Mouse (Mus musculus) hindbrain, embryonic 15.5 days (tissue): Measurements from ENCODE around the gene Mtg1. TPM values are rescaled to one million over a fixed set of nuclear protein-coding genes. Genes with fewer than 3 reads are reported as not detected.
"Not testable (repeated sequence)": the region's sequence is repeated elsewhere in the genome, so short reads cannot be mapped to it uniquely, and the experiment has no call there.

ENCODE experiments used
- ATAC-seq: fragments of 200-750 bp; cut with Nextera tagmentation; 2 replicates; pipeline ENCODE4 v1.8.0; 2017; ENCODE audit warnings: low read depth, moderate number of reproducible peaks, moderate TSS enrichment; ENCODE audit not compliant: low FRiP score
- H3K27ac ChIP-seq: fragments of 300-500 bp; sonication (generic); replicated peaks from 2 replicates; pipeline ENCODE4 v1.5.1; 2015; ENCODE audit warnings: mild to moderate bottlenecking, inconsistent platforms
- H3K27me3 ChIP-seq: fragments of 300-500 bp; sonication (generic); 2 replicates; pipeline ENCODE4 v1.6.1; 2015; ENCODE audit warnings: control low read depth, inconsistent platforms
- H3K36me3 ChIP-seq: fragments of 300-500 bp; sonication (generic); 2 replicates; pipeline ENCODE4 v1.6.1; 2015; ENCODE audit warnings: control low read depth, inconsistent platforms
- H3K4me1 ChIP-seq: fragments of 300-500 bp; sonication (generic); replicated peaks from 2 replicates; pipeline ENCODE4 v1.6.1; 2015; ENCODE audit warnings: control low read depth, inconsistent platforms
- H3K4me2 ChIP-seq: fragments of 300-500 bp; sonication (generic); 2 replicates; pipeline ENCODE4 v1.6.1; 2015; ENCODE audit warnings: moderate library complexity, mild to moderate bottlenecking, inconsistent platforms
- H3K4me3 ChIP-seq: fragments of 300-500 bp; sonication (generic); 2 replicates; pipeline ENCODE4 v1.5.1; 2015; ENCODE audit warnings: mild to moderate bottlenecking, inconsistent platforms
- H3K9ac ChIP-seq: fragments of 300-500 bp; sonication (generic); 2 replicates; pipeline ENCODE4 v1.6.1; 2015; ENCODE audit warnings: inconsistent platforms
- H3K9me3 ChIP-seq: fragments of 300-500 bp; sonication (generic); 2 replicates; pipeline ENCODE4 v1.6.1; 2016; ENCODE audit warnings: control low read depth, inconsistent platforms
- WGBS: fragments of 180-500 bp; shearing (Covaris S2); methylation state at CpG from one replicate; pipeline ENCODE4 v1.1.7; 2015; 5-methylcytosine and 5-hydroxymethylcytosine counted together
- polyA plus RNA-seq: library from polyadenylated mRNA; unstranded; fragments of >200 nt; fragmentation: Nextera tagmentation; extraction: Ambion mirVana; gene quantifications from 2 replicates; pipeline ENCODE4 v1.2.1, GENCODE M21; 2015

Mtg1 gene
- polyA plus RNA-seq, 1 experiment from 2014 or later: 31.1 TPM

- not testable (repeated sequence) for H3K9ac ChIP-seq, H3K4me3 ChIP-seq, H3K4me2 ChIP-seq, H3K9me3 ChIP-seq, H3K27me3 ChIP-seq, H3K27ac ChIP-seq, ATAC-seq
- WGBS: 92% methylated on average over 7 of the region's 7 CpGs
- Histone ChIP-seq H3K36me3 (0 out of 2 replicates have a peak, but pooled peaks cover 10% of the 10 kb centered on the region), H3K4me1 (peaks cover 17% of the 10 kb centered on the region)
Measured at GRCm38 (mm10) chr7:140134033-140134432, 3.3 kb upstream of the Mtg1 start.

GRCm38 (mm10) chr7:140135106-140135770 lies 2.1 kb upstream of the Mtg1 start:
- Histone ChIP-seq H3K36me3 (0 out of 2 replicates have a peak, but pooled peaks cover 7% of the 10 kb centered on the region), H3K9ac (no peak overlapping the region), H3K4me2 (no peak overlapping the region), H3K4me3 (no peak overlapping the region), H3K27ac (no peak overlapping the region), H3K27me3 (peaks cover 4% of the 10 kb centered on the region; the same call in 1 of the 2 replicates), H3K9me3 (no peaks in the 10 kb centered on the region), H3K4me1 (peaks cover 17% of the 10 kb centered on the region)
- 85% methylated on average over 5 of the region's 5 CpGs for WGBS
- ATAC-seq: no peak

GRCm38 (mm10) chr7:140138021-140138310 lies 602 bp downstream of the Mtg1 start:
- peaks cover 17% of the 10 kb centered on the region for H3K4me1 ChIP-seq
- H3K9ac ChIP-seq: peak overlapping the region; percentile 90
- no peaks in the 10 kb centered on the region for H3K36me3 ChIP-seq

GRCm38 (mm10) chr7:140141350-140141749 lies 4.0 kb downstream of the Mtg1 start:
- 7% methylated on average over 14 of the region's 14 CpGs for WGBS
- no peak overlapping the region for H3K4me2 ChIP-seq
- H3K9me3 ChIP-seq: no peaks in the 10 kb centered on the region
- H3K4me1 ChIP-seq: peaks cover 17% of the 10 kb centered on the region
- H3K9ac ChIP-seq: no peak overlapping the region
- peaks cover 4% of the 10 kb centered on the region; the same call in 1 of the 2 replicates for H3K27me3 ChIP-seq
- no peaks in the 10 kb centered on the region for H3K36me3 ChIP-seq
- ATAC-seq: no peak
- H3K4me3 ChIP-seq: no peak overlapping the region
- H3K27ac ChIP-seq: no peak overlapping the region

More at GRCm38 (mm10) chr7:140138021-140138310, 602 bp downstream of the Mtg1 start:
- ATAC-seq: no peak
- under 1% methylated on average over 8 of the region's 8 CpGs for WGBS
- H3K27me3 ChIP-seq: peaks cover 4% of the 10 kb centered on the region; the same call in 1 of the 2 replicates
- peak overlapping the region; percentile 93 for H3K4me2 ChIP-seq
- H3K4me3 ChIP-seq: peak overlapping the region; percentile 90
- H3K27ac ChIP-seq: peak overlapping the region; percentile 92
- H3K9me3 ChIP-seq: no peaks in the 10 kb centered on the region

- Histone ChIP-seq H3K4me1 (no peaks in the 10 kb centered on the region), H3K9ac (no peak overlapping the region), H3K9me3 (no peaks in the 10 kb centered on the region), H3K4me2 (no peak overlapping the region), H3K4me3 (no peak overlapping the region), H3K27me3 (peaks cover 1% of the 10 kb centered on the region; the same call in 1 of the 2 replicates), H3K36me3 (no peaks in the 10 kb centered on the region), H3K27ac (no peak overlapping the region)
- 84% methylated on average over 4 of the region's 4 CpGs for WGBS
- ATAC-seq: no peak
Measured at GRCm38 (mm10) chr7:140144550-140144949, 7.2 kb downstream of the Mtg1 start.

GRCm38 (mm10) chr7:140153383-140153782 lies 16.0 kb downstream of the Mtg1 start:
- Histone ChIP-seq H3K4me1 (peaks cover 25% of the 10 kb centered on the region), H3K9ac (peak overlapping the region; percentile 54), H3K9me3 (no peaks in the 10 kb centered on the region), H3K4me3 (peak overlapping the region; percentile 49), H3K27ac (peak overlapping the region; percentile 85), H3K36me3 (no peaks in the 10 kb centered on the region), H3K27me3 (no peaks in the 10 kb centered on the region), H3K4me2 (peak overlapping the region; percentile 87)
- 4% methylated on average over 28 of the region's 28 CpGs for WGBS
- peak; percentile 31 for ATAC-seq

GRCm38 (mm10) chr7:140153829-140154217 lies 16.5 kb downstream of the Mtg1 start:
- ATAC-seq: peak; percentile 36
- no peaks in the 10 kb centered on the region for H3K27me3 ChIP-seq
- H3K9ac ChIP-seq: peak overlapping the region; percentile 54
- WGBS: 21% methylated on average over 4 of the region's 4 CpGs
- H3K4me2 ChIP-seq: peak overlapping the region; percentile 87
- H3K27ac ChIP-seq: peak overlapping the region; percentile 85
- peak overlapping the region; percentile 49 for H3K4me3 ChIP-seq
- H3K9me3 ChIP-seq: no peaks in the 10 kb centered on the region
- peaks cover 25% of the 10 kb centered on the region for H3K4me1 ChIP-seq
- no peaks in the 10 kb centered on the region for H3K36me3 ChIP-seq

GRCm38 (mm10) chr7:140154218-140154927 lies 17.0 kb downstream of the Mtg1 start, which contains the start of gene Sprn:
Gene Sprn, minus strand, starts transcription at chr7:140154877.
- peak; percentile 83 for ATAC-seq
- 3% methylated on average over 28 of the region's 28 CpGs for WGBS
- H3K27me3 ChIP-seq: no peaks in the 10 kb centered on the region

GRCm38 (mm10) chr7:140160363-140160762 lies 23.0 kb downstream of the Mtg1 start:
- WGBS: 79% methylated on average over 3 of the region's 3 CpGs

More at GRCm38 (mm10) chr7:140154218-140154927, 17.0 kb downstream of the Mtg1 start, which contains the start of gene Sprn:
- Histone ChIP-seq H3K36me3 (no peaks in the 10 kb centered on the region), H3K9ac (peak within 1 kb of the TSS; percentile 54), H3K4me3 (peak within 1 kb of the TSS; percentile 49), H3K9me3 (no peaks in the 10 kb centered on the region), H3K4me2 (peak within 1 kb of the TSS; percentile 87), H3K4me1 (peaks cover 25% of the 10 kb centered on the region), H3K27ac (peak within 1 kb of the TSS; percentile 85)

GRCm38 (mm10) chr7:140164664-140165063 lies 27.3 kb downstream of the Mtg1 start, which contains the start of gene Olfr522:
Gene Olfr522, minus strand, starts transcription at chr7:140164764.
- no peaks in the 10 kb centered on the region for H3K4me1 ChIP-seq
- H3K9ac ChIP-seq: no peak within 1 kb of the TSS
- no peaks in the 10 kb centered on the region for H3K9me3 ChIP-seq
- H3K27ac ChIP-seq: no peak within 1 kb of the TSS
- WGBS: 73% methylated on average over 7 of the region's 7 CpGs
- no peak within 1 kb of the TSS for H3K4me2 ChIP-seq
- no peak within 1 kb of the TSS for H3K4me3 ChIP-seq
- no peaks in the 10 kb centered on the region for H3K36me3 ChIP-seq
- no peaks in the 10 kb centered on the region for H3K27me3 ChIP-seq
- ATAC-seq: no peak

More at GRCm38 (mm10) chr7:140160363-140160762, 23.0 kb downstream of the Mtg1 start:
- Histone ChIP-seq H3K36me3 (no peaks in the 10 kb centered on the region), H3K27me3 (no peaks in the 10 kb centered on the region), H3K4me2 (no peak overlapping the region), H3K9ac (no peak overlapping the region), H3K4me1 (peaks cover 1% of the 10 kb centered on the region), H3K4me3 (no peak overlapping the region), H3K27ac (no peak overlapping the region), H3K9me3 (no peaks in the 10 kb centered on the region)
- ATAC-seq: no peak

- Histone ChIP-seq H3K27me3 (no peaks in the 10 kb centered on the region), H3K4me2 (no peak overlapping the region), H3K9me3 (no peaks in the 10 kb centered on the region), H3K4me3 (no peak overlapping the region), H3K36me3 (no peaks in the 10 kb centered on the region), H3K4me1 (no peaks in the 10 kb centered on the region), H3K27ac (no peak overlapping the region), H3K9ac (no peak overlapping the region)
- no peak for ATAC-seq
- 87% methylated on average over 1 of the region's 1 CpGs for WGBS
Measured at GRCm38 (mm10) chr7:140167950-140168349, 30.6 kb downstream of the Mtg1 start.

- Histone ChIP-seq H3K9ac (no peak overlapping the region), H3K4me3 (no peak overlapping the region), H3K27ac (no peak overlapping the region), H3K36me3 (no peaks in the 10 kb centered on the region), H3K9me3 (no peaks in the 10 kb centered on the region), H3K27me3 (no peaks in the 10 kb centered on the region), H3K4me2 (no peak overlapping the region), H3K4me1 (no peaks in the 10 kb centered on the region)
- 82% methylated on average over 4 of the region's 4 CpGs for WGBS
- ATAC-seq: no peak
Measured at GRCm38 (mm10) chr7:140169386-140169785, 32.0 kb downstream of the Mtg1 start.
